Mouse (Mus musculus) embryonic facial prominence, embryonic 15.5 days (tissue): ENCODE measurements at regions not wholly inside any gene's neighbourhood (a gene's known extent, or its start where the extent isn't known, plus 50 kb on each side); places are given as distances from the start of the nearest gene placed in this dataset.
A peak's percentile ranks its signal among the peaks of the same experiment; 100 is the strongest.

ENCODE experiments used
- ATAC-seq: fragments of 200-750 bp; cut with Nextera tagmentation; 2 replicates; pipeline ENCODE4 v1.8.0; 2017; ENCODE audit warnings: low read depth, moderate TSS enrichment; ENCODE audit not compliant: insufficient number of reproducible peaks, low FRiP score, low TSS enrichment
- H3K27ac ChIP-seq: fragments of 300-500 bp; sonication (generic); replicated peaks from 2 replicates; pipeline ENCODE4 v1.5.1; 2015; ENCODE audit warnings: mild to moderate bottlenecking, inconsistent platforms
- H3K27me3 ChIP-seq: fragments of 300-500 bp; sonication (generic); 2 replicates; pipeline ENCODE4 v1.6.1; 2015; ENCODE audit warnings: inconsistent platforms
- H3K36me3 ChIP-seq: fragments of 300-500 bp; sonication (generic); 2 replicates; pipeline ENCODE4 v1.6.1; 2015; ENCODE audit warnings: mild to moderate bottlenecking, inconsistent platforms
- H3K4me1 ChIP-seq: fragments of 300-500 bp; sonication (generic); 2 replicates; pipeline ENCODE4 v1.6.1; 2015; ENCODE audit warnings: inconsistent platforms
- H3K4me2 ChIP-seq: fragments of 300-500 bp; sonication (generic); replicated peaks from 2 replicates; pipeline ENCODE4 v1.6.1; 2015; ENCODE audit warnings: mild to moderate bottlenecking, inconsistent platforms
- H3K4me3 ChIP-seq: fragments of 300-500 bp; sonication (generic); replicated peaks from 2 replicates; pipeline ENCODE4 v1.5.1; 2015; ENCODE audit warnings: mild to moderate bottlenecking, inconsistent platforms
- H3K9ac ChIP-seq: fragments of 300-500 bp; sonication (generic); 2 replicates; pipeline ENCODE4 v1.6.1; 2015; ENCODE audit warnings: inconsistent platforms
- H3K9me3 ChIP-seq: fragments of 300-500 bp; sonication (generic); replicated peaks from 2 replicates; pipeline ENCODE4 v1.6.1; 2016; ENCODE audit warnings: inconsistent platforms
- WGBS: fragments of 180-500 bp; shearing (Covaris S2); methylation state at CpG from one replicate; pipeline ENCODE4 v1.1.7; 2015; 5-methylcytosine and 5-hydroxymethylcytosine counted together

GRCm38 (mm10) chr16:78004016-78004415 is 297.3 kb upstream of the Cxadr start:
- no peaks in the 10 kb centered on the region for H3K4me1 ChIP-seq
- no peaks in the 10 kb centered on the region for H3K27me3 ChIP-seq
- no peak overlapping the region for H3K4me3 ChIP-seq
- ATAC-seq: no peak
- H3K9ac ChIP-seq: no peak overlapping the region
- no peak overlapping the region for H3K4me2 ChIP-seq
- WGBS: 63% methylated on average over 5 of the region's 5 CpGs
- no peaks in the 10 kb centered on the region for H3K36me3 ChIP-seq
- no peaks in the 10 kb centered on the region for H3K9me3 ChIP-seq
- no peak overlapping the region for H3K27ac ChIP-seq

- Histone ChIP-seq H3K9me3 (no peaks in the 10 kb centered on the region), H3K4me2 (no peak overlapping the region), H3K4me3 (no peak overlapping the region), H3K27me3 (no peaks in the 10 kb centered on the region), H3K9ac (no peak overlapping the region), H3K36me3 (no peaks in the 10 kb centered on the region), H3K4me1 (no peaks in the 10 kb centered on the region), H3K27ac (no peak overlapping the region)
- no peak for ATAC-seq
- 46% methylated on average over 4 of the region's 4 CpGs for WGBS
Measured at GRCm38 (mm10) chr16:77992986-77993385, 308.3 kb upstream of the Cxadr start.

GRCm38 (mm10) chr16:77989791-77990325 is 311.4 kb upstream of the Cxadr start:
- Histone ChIP-seq H3K4me3 (no peak overlapping the region), H3K27me3 (no peaks in the 10 kb centered on the region), H3K27ac (peak overlapping the region; percentile 65; the same call in 1 of the 2 replicates), H3K9ac (no peak overlapping the region), H3K4me1 (no peaks in the 10 kb centered on the region), H3K4me2 (no peak overlapping the region), H3K9me3 (no peaks in the 10 kb centered on the region), H3K36me3 (no peaks in the 10 kb centered on the region)
- WGBS: 32% methylated on average over 4 of the region's 4 CpGs
- no peak for ATAC-seq

GRCm38 (mm10) chr16:77989139-77989538 is 312.1 kb upstream of the Cxadr start:
- Histone ChIP-seq H3K36me3 (no peaks in the 10 kb centered on the region), H3K9me3 (no peaks in the 10 kb centered on the region), H3K9ac (no peak overlapping the region), H3K27me3 (no peaks in the 10 kb centered on the region), H3K27ac (no peak overlapping the region; the same call in 1 of the 2 replicates), H3K4me1 (no peaks in the 10 kb centered on the region), H3K4me2 (no peak overlapping the region), H3K4me3 (no peak overlapping the region)
- no peak for ATAC-seq
- 89% methylated on average over 5 of the region's 5 CpGs for WGBS

- no peak overlapping the region for H3K9ac ChIP-seq
- no peak for ATAC-seq
- H3K4me2 ChIP-seq: no peak overlapping the region; the same call in 1 of the 2 replicates
- no peaks in the 10 kb centered on the region for H3K36me3 ChIP-seq
- H3K27ac ChIP-seq: peak overlapping the region; percentile 75
- 60% methylated on average over 10 of the region's 10 CpGs for WGBS
- no peaks in the 10 kb centered on the region for H3K4me1 ChIP-seq
- H3K9me3 ChIP-seq: no peaks in the 10 kb centered on the region
- H3K27me3 ChIP-seq: no peaks in the 10 kb centered on the region
- H3K4me3 ChIP-seq: no peak overlapping the region
Measured at GRCm38 (mm10) chr16:77986884-77987529, 314.3 kb upstream of the Cxadr start.

- Histone ChIP-seq H3K4me1 (no peaks in the 10 kb centered on the region), H3K36me3 (no peaks in the 10 kb centered on the region), H3K27me3 (no peaks in the 10 kb centered on the region), H3K9me3 (no peaks in the 10 kb centered on the region), H3K4me3 (no peak overlapping the region), H3K4me2 (no peak overlapping the region), H3K27ac (no peak overlapping the region), H3K9ac (no peak overlapping the region)
- 67% methylated on average over 1 of the region's 1 CpGs for WGBS
- no peak for ATAC-seq
Measured at GRCm38 (mm10) chr16:77948785-77949184, 346.9 kb upstream of the Gm11146 start.

- H3K4me2 ChIP-seq: no peak overlapping the region
- H3K9ac ChIP-seq: no peak overlapping the region
- WGBS: 52% methylated on average over 2 of the region's 2 CpGs
- no peak overlapping the region for H3K27ac ChIP-seq
- no peaks in the 10 kb centered on the region for H3K27me3 ChIP-seq
- no peaks in the 10 kb centered on the region for H3K9me3 ChIP-seq
- no peak for ATAC-seq
- H3K4me3 ChIP-seq: no peak overlapping the region
- no peaks in the 10 kb centered on the region for H3K4me1 ChIP-seq
- H3K36me3 ChIP-seq: no peaks in the 10 kb centered on the region
Measured at GRCm38 (mm10) chr16:77945442-77945841, 343.5 kb upstream of the Gm11146 start.

GRCm38 (mm10) chr16:77931025-77931723 is 329.3 kb upstream of the Gm11146 start:
- Histone ChIP-seq H3K36me3 (no peaks in the 10 kb centered on the region), H3K4me2 (no peak overlapping the region), H3K27me3 (no peaks in the 10 kb centered on the region), H3K4me1 (no peaks in the 10 kb centered on the region), H3K4me3 (no peak overlapping the region), H3K9ac (no peak overlapping the region), H3K27ac (no peak overlapping the region), H3K9me3 (no peaks in the 10 kb centered on the region)
- 83% methylated on average over 9 of the region's 9 CpGs for WGBS
- no peak for ATAC-seq

- no peak for ATAC-seq
- H3K4me1 ChIP-seq: no peaks in the 10 kb centered on the region
- no peaks in the 10 kb centered on the region for H3K36me3 ChIP-seq
- no peak overlapping the region for H3K4me2 ChIP-seq
- no peaks in the 10 kb centered on the region for H3K27me3 ChIP-seq
- 46% methylated on average over 6 of the region's 6 CpGs for whole genome bisulfite sequencing
- no peak overlapping the region for H3K4me3 ChIP-seq
- H3K9me3 ChIP-seq: no peaks in the 10 kb centered on the region
- no peak overlapping the region for H3K27ac ChIP-seq
- no peak overlapping the region for H3K9ac ChIP-seq
Measured at GRCm38 (mm10) chr16:77914160-77915070, 312.5 kb upstream of the Gm11146 start.

- Histone ChIP-seq H3K4me1 (no peaks in the 10 kb centered on the region), H3K9me3 (no peaks in the 10 kb centered on the region), H3K27me3 (no peaks in the 10 kb centered on the region), H3K4me2 (no peak overlapping the region), H3K9ac (no peak overlapping the region), H3K27ac (peak overlapping the region; percentile 72), H3K4me3 (no peak overlapping the region), H3K36me3 (no peaks in the 10 kb centered on the region)
- WGBS: 21% methylated on average over 2 of the region's 2 CpGs
- ATAC-seq: no peak
Measured at GRCm38 (mm10) chr16:77894247-77894646, 292.4 kb upstream of the Gm11146 start.

GRCm38 (mm10) chr16:77893690-77894089 is 291.8 kb upstream of the Gm11146 start:
- Histone ChIP-seq H3K9ac (no peak overlapping the region), H3K27ac (peak overlapping the region; percentile 60), H3K27me3 (no peaks in the 10 kb centered on the region), H3K4me3 (no peak overlapping the region), H3K9me3 (no peaks in the 10 kb centered on the region), H3K36me3 (no peaks in the 10 kb centered on the region), H3K4me1 (no peaks in the 10 kb centered on the region), H3K4me2 (no peak overlapping the region)
- no peak for ATAC-seq
- 27% methylated on average over 2 of the region's 2 CpGs for WGBS
